Mouse (Mus musculus): ENCODE results near the gene Plekhm2.

GRCm38 (mm10) chr4:141713598-141714142 is 49.0 kb upstream of the Plekhm2 start:
- TF ChIP-seq CTCF (IDR thresholded peaks at IDR 0.05; ENCODE audit: control insufficient read depth, insufficient read depth, insufficient replicate concordance, low read depth, low read length) (no peak), POLR2A (IDR thresholded peaks at IDR 0.05; ENCODE audit: control insufficient read depth, low read depth, low read length) (no peak)
